Mouse (Mus musculus) embryonic facial prominence, embryonic 14.5 days (tissue): ENCODE data around the gene Hectd1. TPM values are rescaled to one million over a fixed set of nuclear protein-coding genes. Genes with fewer than 3 reads are reported as not detected.
A peak's percentile ranks its signal among the peaks of the same experiment; 100 is the strongest.

Source experiments
- ATAC-seq: fragments of 200-750 bp; cut with Nextera tagmentation; 2 replicates; pipeline ENCODE4 v1.8.0; 2017; ENCODE audit warnings: low read depth, moderate number of reproducible peaks, moderate TSS enrichment
- DNase-seq: peaks from one replicate; pipeline ENCODE4 v3.0.0-alpha.2; 2015; ENCODE audit warnings: low spot score
- H3K27ac ChIP-seq: fragments of 300-500 bp; sonication (generic); replicated peaks from 2 replicates; pipeline ENCODE4 v1.5.1; 2014; ENCODE audit warnings: low read depth, mild to moderate bottlenecking, low read length, moderate library complexity
- H3K27me3 ChIP-seq: fragments of 300-500 bp; sonication (generic); replicated peaks from 2 replicates; pipeline ENCODE4 v1.6.1; 2014; ENCODE audit warnings: low read length; ENCODE audit not compliant: control insufficient read depth, insufficient read depth
- H3K36me3 ChIP-seq: fragments of 300-500 bp; sonication (generic); 2 replicates; pipeline ENCODE4 v1.6.1; 2014; ENCODE audit warnings: low read length, mixed read lengths; ENCODE audit not compliant: control insufficient read depth, insufficient read depth
- H3K4me1 ChIP-seq: fragments of 300-500 bp; sonication (generic); 2 replicates; pipeline ENCODE4 v1.6.1; 2014; ENCODE audit warnings: antibody characterized with exemption, low read length; ENCODE audit not compliant: control insufficient read depth, insufficient read depth
- H3K4me2 ChIP-seq: fragments of 300-500 bp; sonication (generic); 2 replicates; pipeline ENCODE4 v1.6.1; 2014; ENCODE audit warnings: low read depth, mild to moderate bottlenecking, low read length, moderate library complexity, mixed read lengths
- H3K4me3 ChIP-seq: fragments of 300-500 bp; sonication (generic); 2 replicates; pipeline ENCODE4 v1.5.1; 2014; ENCODE audit warnings: low read depth, mild to moderate bottlenecking, low read length
- H3K9ac ChIP-seq: fragments of 300-500 bp; sonication (generic); 2 replicates; pipeline ENCODE4 v1.6.1; 2014; ENCODE audit warnings: low read depth, mild to moderate bottlenecking, low read length, moderate library complexity, mixed read lengths
- H3K9me3 ChIP-seq: fragments of 300-500 bp; sonication (generic); 2 replicates; pipeline ENCODE4 v1.6.1; 2016; ENCODE audit warnings: low read length; ENCODE audit not compliant: control insufficient read depth
- WGBS: fragments of 180-500 bp; shearing (Covaris S2); extraction: QIAGEN DNeasy Blood & Tissue Kit; methylation state at CpG from one replicate; pipeline ENCODE4 v1.1.7; 2014; 5-methylcytosine and 5-hydroxymethylcytosine counted together
- polyA plus RNA-seq: library from polyadenylated mRNA; unstranded; fragments of >200 nt; fragmentation: Nextera tagmentation; extraction: Ambion mirVana; gene quantifications from 2 replicates; pipeline ENCODE4 v1.2.1, GENCODE M21; 2014

The Hectd1 gene
- polyA plus RNA-seq, 1 experiment from 2014 or later: 40.4 TPM

DNA sequence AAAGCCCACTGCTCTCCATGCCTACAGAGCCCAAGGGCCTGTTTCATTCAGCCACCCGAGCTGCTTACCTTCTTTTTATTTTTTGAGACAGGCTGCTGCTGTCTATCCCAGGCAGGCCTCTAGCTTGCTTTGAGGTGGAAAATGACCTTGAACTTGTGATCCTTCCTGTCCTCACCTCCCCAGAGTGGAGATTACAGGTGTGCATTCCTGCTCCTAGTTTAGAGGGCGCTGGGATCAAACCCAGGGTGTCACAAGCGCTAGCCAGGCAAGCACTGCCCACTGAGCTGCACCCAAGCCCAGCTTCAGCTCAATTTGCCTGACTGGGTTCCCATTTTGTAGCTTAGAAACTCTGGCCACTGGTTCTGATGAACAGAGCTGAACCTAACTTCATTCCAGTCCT lies 93.0 kb downstream of the Hectd1 start:
- Histone ChIP-seq H3K9me3 (no peaks in the 10 kb centered on the region), H3K27ac (no peak overlapping the region), H3K9ac (no peak overlapping the region), H3K4me1 (peaks cover 7% of the 10 kb centered on the region; the same call in 1 of the 2 replicates), H3K4me2 (no peak overlapping the region), H3K27me3 (no peaks in the 10 kb centered on the region), H3K36me3 (0 out of 2 replicates have a peak, but pooled peaks cover 3% of the 10 kb centered on the region), H3K4me3 (no peak overlapping the region)
- DNase-seq (no peak), ATAC-seq (no peak)
- WGBS: 65% methylated on average over 3 of the region's 3 CpGs

GRCm38 (mm10) chr12:51735840-51736271 lies 93.5 kb downstream of the Hectd1 start:
- Histone ChIP-seq H3K4me3 (no peak overlapping the region), H3K9ac (no peak overlapping the region), H3K27ac (peak overlapping the region; percentile 8; the same call in 1 of the 2 replicates), H3K36me3 (no peaks in the 10 kb centered on the region), H3K27me3 (no peaks in the 10 kb centered on the region), H3K9me3 (no peaks in the 10 kb centered on the region), H3K4me1 (peaks cover 7% of the 10 kb centered on the region; the same call in 1 of the 2 replicates), H3K4me2 (no peak overlapping the region)
- DNase-seq (peak; percentile 83), ATAC-seq (peak; percentile 64; the same call in 1 of the 2 replicates)
- WGBS: 46% methylated on average over 7 of the region's 7 CpGs

DNA sequence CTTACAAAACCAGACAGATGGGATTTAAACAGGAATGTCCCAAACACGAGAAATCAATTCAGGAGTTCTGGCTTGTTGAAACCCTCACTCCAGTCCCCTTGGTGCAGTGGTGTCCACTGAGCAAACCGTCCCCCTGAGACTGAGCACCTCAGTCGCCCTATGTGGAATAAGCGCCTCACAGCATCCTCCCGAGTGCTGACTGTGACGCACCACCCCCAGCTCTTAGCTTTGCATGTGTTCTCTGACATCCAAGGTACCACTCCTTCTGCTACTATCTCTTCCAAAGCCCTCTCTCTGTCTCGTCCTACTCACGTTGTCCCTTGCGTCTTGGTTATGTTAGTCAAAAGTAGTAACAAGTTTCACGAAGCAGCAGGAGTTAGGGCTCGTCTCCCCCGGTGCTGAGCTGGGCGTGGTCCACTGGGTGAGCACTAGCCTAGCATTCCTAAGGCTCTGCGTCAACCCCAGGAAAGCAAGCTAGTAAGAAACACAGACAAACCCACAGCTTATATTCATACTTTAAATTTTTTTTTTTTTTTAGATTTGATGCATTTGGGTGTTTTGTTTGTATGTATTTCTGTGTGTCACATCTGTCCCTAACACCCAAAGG lies 94.6 kb downstream of the Hectd1 start:
- Histone ChIP-seq H3K4me2 (no peak overlapping the region), H3K4me3 (no peak overlapping the region), H3K36me3 (no peaks in the 10 kb centered on the region), H3K4me1 (peaks cover 7% of the 10 kb centered on the region; the same call in 1 of the 2 replicates), H3K27ac (no peak overlapping the region), H3K9me3 (no peaks in the 10 kb centered on the region), H3K27me3 (no peaks in the 10 kb centered on the region), H3K9ac (no peak overlapping the region)
- DNase-seq (peak; percentile 63), ATAC-seq (peak; percentile 20; the same call in 1 of the 2 replicates)
- 67% methylated on average over 14 of the region's 14 CpGs for WGBS

GRCm38 (mm10) chr12:51729827-51730226 lies 99.5 kb downstream of the Hectd1 start:
- WGBS: 90% methylated on average over 9 of the region's 9 CpGs
- H3K36me3 ChIP-seq: no peaks in the 10 kb centered on the region
- no peak overlapping the region for H3K4me2 ChIP-seq
- H3K27me3 ChIP-seq: no peaks in the 10 kb centered on the region
- DNase-seq: no peak
- H3K27ac ChIP-seq: peak overlapping the region; percentile 81
- H3K4me1 ChIP-seq: 0 out of 2 replicates have a peak, but pooled peaks cover 2% of the 10 kb centered on the region
- H3K9me3 ChIP-seq: no peaks in the 10 kb centered on the region
- H3K9ac ChIP-seq: no peak overlapping the region
- ATAC-seq: no peak
- no peak overlapping the region for H3K4me3 ChIP-seq

GRCm38 (mm10) chr12:51729058-51729457 lies 100.3 kb downstream of the Hectd1 start:
- Histone ChIP-seq H3K4me2 (no peak overlapping the region), H3K4me3 (no peak overlapping the region), H3K36me3 (no peaks in the 10 kb centered on the region), H3K9me3 (no peaks in the 10 kb centered on the region), H3K27me3 (no peaks in the 10 kb centered on the region), H3K4me1 (no peaks in the 10 kb centered on the region), H3K27ac (peak overlapping the region; percentile 81), H3K9ac (no peak overlapping the region)
- DNase-seq (peak; percentile 65), ATAC-seq (no peak)
- 57% methylated on average over 11 of the region's 11 CpGs for WGBS

DNA sequence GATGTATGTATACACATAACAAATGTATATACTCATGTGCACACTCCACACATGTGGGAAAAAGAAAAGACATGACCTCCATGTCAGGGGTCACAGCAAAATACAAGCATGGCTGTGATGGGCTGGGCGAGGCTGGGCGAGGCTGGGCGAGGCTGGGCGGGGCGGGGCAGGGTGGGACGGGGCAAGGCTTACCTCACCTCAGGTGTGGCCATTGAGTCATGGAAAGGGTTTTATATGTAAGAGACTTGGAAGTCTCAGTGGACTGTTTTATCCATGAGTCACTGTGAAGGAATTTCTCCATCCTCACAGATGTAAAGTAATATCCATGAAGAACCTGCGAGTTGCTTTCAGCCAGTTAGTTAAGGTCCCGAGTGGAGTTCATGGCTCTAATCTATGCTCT lies 107.5 kb downstream of the Hectd1 start:
- Histone ChIP-seq H3K9me3 (no peaks in the 10 kb centered on the region), H3K27me3 (no peaks in the 10 kb centered on the region), H3K4me1 (no peaks in the 10 kb centered on the region), H3K4me2 (no peak overlapping the region), H3K36me3 (peaks cover 10% of the 10 kb centered on the region), H3K27ac (no peak overlapping the region), H3K4me3 (no peak overlapping the region), H3K9ac (no peak overlapping the region)
- DNase-seq: peak; percentile 15
- no peak for ATAC-seq
- WGBS: 78% methylated on average over 8 of the region's 8 CpGs

- no peaks in the 10 kb centered on the region for H3K27me3 ChIP-seq
- no peak for DNase-seq
- no peak for ATAC-seq
- no peak overlapping the region for H3K9ac ChIP-seq
- 90% methylated on average over 6 of the region's 6 CpGs for WGBS
- no peaks in the 10 kb centered on the region for H3K4me1 ChIP-seq
- peaks cover 10% of the 10 kb centered on the region for H3K36me3 ChIP-seq
- H3K4me3 ChIP-seq: no peak overlapping the region
- no peak overlapping the region for H3K27ac ChIP-seq
- no peaks in the 10 kb centered on the region for H3K9me3 ChIP-seq
- H3K4me2 ChIP-seq: no peak overlapping the region
Measured at GRCm38 (mm10) chr12:51718617-51719016, 110.7 kb downstream of the Hectd1 start.

GRCm38 (mm10) chr12:51712685-51713084 lies 116.7 kb downstream of the Hectd1 start:
- ATAC-seq: no peak
- DNase-seq: no peak
- no peaks in the 10 kb centered on the region for H3K36me3 ChIP-seq
- H3K4me3 ChIP-seq: no peak overlapping the region
- no peak overlapping the region for H3K4me2 ChIP-seq
- WGBS: 59% methylated on average over 1 of the region's 1 CpGs
- no peak overlapping the region for H3K9ac ChIP-seq
- no peaks in the 10 kb centered on the region for H3K4me1 ChIP-seq
- no peaks in the 10 kb centered on the region for H3K9me3 ChIP-seq
- no peak overlapping the region for H3K27ac ChIP-seq
- no peaks in the 10 kb centered on the region for H3K27me3 ChIP-seq

GRCm38 (mm10) chr12:51710154-51710553 lies 119.2 kb downstream of the Hectd1 start:
- no peak for ATAC-seq
- WGBS: 51% methylated on average over 5 of the region's 5 CpGs

More at GRCm38 (mm10) chr12:51710154-51710553, 119.2 kb downstream of the Hectd1 start:
- Histone ChIP-seq H3K4me1 (no peaks in the 10 kb centered on the region), H3K4me2 (no peak overlapping the region), H3K27ac (no peak overlapping the region), H3K9ac (no peak overlapping the region), H3K27me3 (no peaks in the 10 kb centered on the region), H3K4me3 (no peak overlapping the region), H3K36me3 (no peaks in the 10 kb centered on the region; the same call in 1 of the 2 replicates), H3K9me3 (no peaks in the 10 kb centered on the region)
- DNase-seq: no peak
